Mouse (Mus musculus): Measurements from ENCODE around the gene Oas1d. TPM values are rescaled to one million over a fixed set of nuclear protein-coding genes. Genes with fewer than 3 reads are reported as not detected.
"Not testable (repeated sequence)": the region's sequence is repeated elsewhere in the genome, so short reads cannot be mapped to it uniquely, and the experiment has no call there.

The Oas1d gene
- not detected in 2 replicates for total RNA-seq (2017)

DNA sequence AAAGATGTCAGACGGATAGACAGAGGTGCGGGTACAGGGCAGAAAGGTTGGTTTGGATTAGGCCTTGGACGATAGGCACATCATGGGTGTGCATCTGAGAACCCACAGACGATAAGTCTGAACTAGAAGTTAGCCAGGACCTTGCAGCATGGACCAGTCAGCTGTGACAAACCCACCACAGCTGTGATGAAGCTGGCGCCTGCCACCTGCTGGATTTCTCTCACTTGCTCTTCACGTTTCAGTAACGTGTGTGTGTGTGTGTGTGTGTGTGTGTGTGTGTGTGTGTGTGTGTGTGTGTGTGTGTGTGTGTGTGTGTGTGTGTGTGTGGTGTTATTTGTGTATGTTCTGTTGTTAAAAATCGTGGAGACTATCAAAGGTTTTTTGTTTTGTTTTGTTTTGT lies at the start of gene Oas1d:
Oas1d (plus strand) TSS at position 333 of the 400 bp plus-strand sequence.
- ATAC-seq (replicated peaks in 1 of 2; ENCODE audit: insufficient read depth in 1 of 2, low FRiP score in 2 of 2, low TSS enrichment in 1 of 2, low read depth in 1 of 2, poor library complexity in 2 of 2, severe bottlenecking in 2 of 2): not testable (repeated sequence)

DNA sequence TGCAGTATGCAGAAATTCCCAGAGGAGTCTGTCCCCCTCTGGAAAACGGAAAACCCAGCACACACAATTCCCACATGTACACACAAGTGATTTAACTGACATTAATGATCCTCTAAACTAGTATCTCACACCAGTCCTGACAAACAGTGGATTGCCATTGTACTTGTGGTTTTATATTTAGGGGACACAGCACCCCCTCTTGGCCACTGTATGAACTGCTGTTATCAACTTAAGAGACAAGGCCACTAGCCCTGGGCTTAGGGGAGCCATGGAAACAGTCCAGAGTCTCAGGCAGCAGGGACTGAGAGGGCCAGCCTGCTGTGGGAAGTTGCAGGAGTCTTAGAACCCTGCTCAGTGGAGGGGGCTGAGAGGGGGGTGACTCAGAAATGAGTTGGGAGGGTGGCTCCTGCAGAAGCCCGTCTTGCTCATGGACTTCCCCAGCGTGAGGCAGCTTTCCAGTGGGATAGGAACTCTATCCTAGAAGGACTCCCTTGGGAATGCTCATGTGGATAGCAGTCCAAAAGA lies 48.9 kb upstream of the Oas1d start:
- peak; percentile 42 to 56; a peak in 3 of 4 replicates for ATAC-seq (replicated peaks in 1 of 2; ENCODE audit: insufficient read depth in 1 of 2, low FRiP score in 2 of 2, low TSS enrichment in 1 of 2, low read depth in 1 of 2, poor library complexity in 2 of 2, severe bottlenecking in 2 of 2)

DNA sequence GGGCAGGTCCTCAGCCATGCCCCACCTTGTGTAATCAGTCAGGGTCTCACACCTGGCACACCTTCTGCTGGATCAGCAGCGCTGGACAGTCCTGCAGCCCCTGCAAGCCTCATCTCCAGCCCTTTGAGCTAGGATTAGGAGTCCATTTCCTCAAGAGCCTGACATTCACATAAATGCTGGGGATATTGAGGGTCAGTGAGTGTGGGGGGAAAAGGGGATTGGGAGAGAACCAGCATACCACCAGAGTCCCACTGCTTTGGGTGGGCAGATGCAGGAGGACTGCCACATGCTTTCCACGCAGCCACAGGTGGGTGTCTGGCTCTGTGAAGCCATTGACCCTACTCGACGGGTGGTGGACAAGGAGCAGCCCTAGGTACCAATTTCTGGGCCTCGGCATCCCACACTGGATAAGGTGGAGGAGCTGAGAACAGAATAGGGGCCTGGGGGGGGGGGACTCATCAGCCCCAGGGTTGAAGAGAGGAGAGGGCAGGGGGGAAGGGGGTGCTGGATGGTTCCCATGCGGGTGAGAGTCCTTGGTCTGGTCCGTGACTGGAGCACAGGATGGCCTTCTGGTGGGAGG lies 44.8 kb upstream of the Oas1d start:
- ATAC-seq (replicated peaks in 1 of 2; ENCODE audit: insufficient read depth in 1 of 2, low FRiP score in 2 of 2, low TSS enrichment in 1 of 2, low read depth in 1 of 2, poor library complexity in 2 of 2, severe bottlenecking in 2 of 2): no peak

DNA sequence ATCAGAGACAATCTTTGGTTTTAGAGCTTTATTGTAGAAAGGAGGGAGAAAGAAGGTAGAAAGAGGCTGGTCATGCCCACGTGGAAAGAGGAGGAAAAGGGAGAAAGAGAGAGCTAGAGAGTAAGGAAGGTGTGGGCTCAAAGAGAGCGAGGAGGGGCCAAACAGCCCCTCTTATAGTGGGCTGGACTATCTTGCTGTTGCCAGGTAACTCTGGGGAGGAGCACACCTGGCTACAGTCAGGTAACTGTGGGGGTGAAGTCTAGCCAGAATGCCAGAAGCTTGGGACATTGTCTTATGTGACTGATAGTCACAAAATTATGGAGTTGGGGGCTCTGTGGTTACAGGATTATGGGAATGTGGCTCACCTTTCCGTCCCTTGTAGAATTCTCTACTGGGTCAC lies 44.3 kb upstream of the Oas1d start:
- no peak for ATAC-seq (replicated peaks in 1 of 2; ENCODE audit: insufficient read depth in 1 of 2, low FRiP score in 2 of 2, low TSS enrichment in 1 of 2, low read depth in 1 of 2, poor library complexity in 2 of 2, severe bottlenecking in 2 of 2)

DNA sequence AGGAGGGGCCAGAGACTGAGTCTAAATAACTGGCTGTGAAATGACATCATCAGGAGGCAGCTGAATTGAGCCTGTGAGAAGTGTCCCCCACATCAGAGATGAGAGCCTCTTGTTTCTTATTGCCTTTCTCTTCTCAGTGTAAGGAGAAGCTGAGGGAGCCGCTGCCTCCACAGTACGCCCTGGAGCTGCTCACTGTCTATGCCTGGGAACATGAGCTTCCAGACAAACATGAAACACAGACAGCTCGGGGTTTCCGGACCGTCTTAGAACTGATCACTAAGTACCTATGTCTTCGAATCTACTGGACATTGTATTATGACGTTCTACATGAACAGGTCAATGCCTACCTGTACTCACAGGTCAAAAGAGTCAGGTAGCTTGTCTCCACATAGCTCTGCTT lies 43.6 kb upstream of the Oas1d start:
- no peak for ATAC-seq (replicated peaks in 1 of 2; ENCODE audit: insufficient read depth in 1 of 2, low FRiP score in 2 of 2, low TSS enrichment in 1 of 2, low read depth in 1 of 2, poor library complexity in 2 of 2, severe bottlenecking in 2 of 2)

DNA sequence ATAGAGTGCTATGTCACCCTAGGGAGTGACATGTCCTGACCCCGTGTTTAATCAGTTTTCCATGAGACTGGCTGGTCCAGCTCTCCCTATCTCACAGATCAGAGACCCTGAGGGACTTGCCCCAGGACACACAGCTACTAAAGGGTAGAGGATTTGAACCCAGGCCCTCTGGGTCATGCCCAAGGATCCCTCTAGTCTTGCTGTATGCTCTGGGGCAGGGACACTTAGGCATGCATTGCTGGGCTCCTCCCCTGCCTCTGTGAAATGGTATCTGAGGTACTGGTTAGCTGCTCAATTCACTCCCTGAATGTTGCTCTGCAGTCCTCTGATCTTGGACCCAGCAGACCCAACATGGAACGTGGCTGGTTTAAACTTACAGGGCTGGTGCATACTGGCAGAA lies 42.9 kb upstream of the Oas1d start:
- no peak for ATAC-seq (replicated peaks in 1 of 2; ENCODE audit: insufficient read depth in 1 of 2, low FRiP score in 2 of 2, low TSS enrichment in 1 of 2, low read depth in 1 of 2, poor library complexity in 2 of 2, severe bottlenecking in 2 of 2)

DNA sequence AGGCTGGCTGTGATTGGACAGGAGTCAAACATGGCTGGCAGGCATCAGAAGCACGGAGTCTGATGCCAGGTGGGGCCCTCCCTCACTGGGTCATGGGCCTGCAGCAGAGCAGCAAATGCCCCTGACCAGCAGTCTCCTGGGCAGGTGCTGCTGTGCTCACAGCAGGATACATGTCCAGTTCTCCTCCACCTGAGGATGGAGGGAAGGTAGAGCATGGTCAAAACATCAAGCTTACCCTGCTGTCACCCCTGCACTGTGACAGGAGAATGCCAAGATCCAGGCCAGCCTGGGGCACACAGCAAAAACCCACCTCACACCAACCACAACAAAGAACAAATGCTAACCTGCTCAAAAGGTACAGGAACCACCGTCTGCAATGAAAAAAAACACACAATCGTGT lies 37.5 kb upstream of the Oas1d start:
- not testable (repeated sequence) for ATAC-seq (replicated peaks in 1 of 2; ENCODE audit: insufficient read depth in 1 of 2, low FRiP score in 2 of 2, low TSS enrichment in 1 of 2, low read depth in 1 of 2, poor library complexity in 2 of 2, severe bottlenecking in 2 of 2)

DNA sequence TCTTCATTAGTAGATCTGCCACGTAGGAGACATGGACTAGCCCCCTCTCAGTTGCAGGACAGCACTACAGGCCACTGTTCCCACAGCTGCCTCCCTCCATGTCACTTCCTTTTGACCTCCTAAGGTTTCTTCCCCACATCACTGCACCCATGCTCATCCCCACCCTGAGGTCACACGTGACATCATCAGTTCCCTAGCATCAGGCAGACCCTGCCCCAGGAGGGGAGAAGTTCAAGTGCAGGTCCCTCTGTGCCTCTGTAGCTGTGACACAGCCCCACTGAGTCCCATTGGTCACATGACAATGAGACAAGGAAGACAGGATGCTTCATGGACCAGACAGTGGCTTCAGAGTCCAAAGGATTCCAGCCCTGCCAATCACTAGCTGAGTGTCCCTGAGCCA lies 36.9 kb upstream of the Oas1d start:
- ATAC-seq (replicated peaks in 1 of 2; ENCODE audit: insufficient read depth in 1 of 2, low FRiP score in 2 of 2, low TSS enrichment in 1 of 2, low read depth in 1 of 2, poor library complexity in 2 of 2, severe bottlenecking in 2 of 2): not testable (repeated sequence)

DNA sequence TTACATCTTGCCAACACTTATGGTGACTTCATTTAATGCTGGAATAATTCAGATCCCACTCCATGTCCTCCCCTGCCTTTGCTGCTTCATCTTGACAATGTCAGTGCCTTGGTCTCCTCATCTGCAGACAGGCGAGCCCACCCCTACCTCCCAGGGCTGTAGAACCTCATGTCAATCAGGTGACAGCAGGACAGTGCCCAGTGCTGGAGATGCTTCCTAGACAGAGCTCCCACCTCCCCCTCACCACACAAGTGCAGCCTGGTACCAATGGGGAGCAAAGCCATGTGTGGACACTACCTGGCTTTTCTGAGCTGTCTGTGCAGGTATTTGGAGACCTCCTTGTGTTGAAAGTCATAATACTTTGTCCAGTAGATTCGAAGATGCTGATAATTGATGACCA lies 35.5 kb upstream of the Oas1d start:
- ATAC-seq (replicated peaks in 1 of 2; ENCODE audit: insufficient read depth in 1 of 2, low FRiP score in 2 of 2, low TSS enrichment in 1 of 2, low read depth in 1 of 2, poor library complexity in 2 of 2, severe bottlenecking in 2 of 2): not testable (repeated sequence)

DNA sequence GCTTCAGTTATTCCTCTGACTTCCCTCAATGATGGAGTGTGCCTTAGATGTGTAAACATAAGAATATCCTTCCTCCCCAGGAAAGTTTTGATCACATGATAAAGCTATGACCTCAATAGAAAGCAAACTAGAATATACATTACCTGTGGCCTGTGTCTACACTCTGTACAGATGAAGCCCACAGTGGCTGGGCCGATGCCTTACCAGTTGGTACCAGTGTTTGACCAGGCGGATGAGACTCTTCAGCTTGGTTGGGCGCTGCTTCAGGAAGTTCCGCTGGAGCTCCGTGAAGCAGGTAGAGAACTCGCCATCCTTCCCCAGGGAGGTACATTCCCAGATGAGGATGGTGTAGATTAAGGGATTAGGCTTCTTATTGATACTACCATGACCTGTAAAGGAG lies 32.7 kb upstream of the Oas1d start:
- ATAC-seq (replicated peaks in 1 of 2; ENCODE audit: insufficient read depth in 1 of 2, low FRiP score in 2 of 2, low TSS enrichment in 1 of 2, low read depth in 1 of 2, poor library complexity in 2 of 2, severe bottlenecking in 2 of 2): not testable (repeated sequence)

DNA sequence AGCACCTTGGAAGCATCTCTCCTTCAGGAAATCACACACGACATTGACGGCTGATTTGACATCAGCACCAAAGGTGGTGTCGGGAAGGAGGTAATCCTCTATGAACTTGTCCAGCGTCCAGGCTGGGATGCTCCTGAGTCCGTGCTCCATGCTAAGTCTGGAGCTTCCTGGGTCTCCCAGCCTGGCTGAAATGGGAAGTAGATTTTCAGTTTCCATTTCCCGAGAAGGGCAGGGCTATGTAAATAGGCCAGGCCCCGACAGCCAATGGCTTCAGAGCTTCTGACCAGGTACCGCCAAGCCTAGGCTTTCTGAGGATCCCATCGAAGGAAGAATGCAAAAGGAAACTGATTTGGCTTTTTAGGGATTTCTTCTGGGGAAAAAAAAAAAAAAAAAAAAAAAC lies 26.9 kb upstream of the Oas1d start, which contains the start of gene Oas1g:
Oas1g (minus strand) TSS at position 201 of the 400 bp plus-strand sequence.
- ATAC-seq (replicated peaks in 1 of 2; ENCODE audit: insufficient read depth in 1 of 2, low FRiP score in 2 of 2, low TSS enrichment in 1 of 2, low read depth in 1 of 2, poor library complexity in 2 of 2, severe bottlenecking in 2 of 2): peak; percentile 29 to 42; a peak in 2 of 4 replicates

DNA sequence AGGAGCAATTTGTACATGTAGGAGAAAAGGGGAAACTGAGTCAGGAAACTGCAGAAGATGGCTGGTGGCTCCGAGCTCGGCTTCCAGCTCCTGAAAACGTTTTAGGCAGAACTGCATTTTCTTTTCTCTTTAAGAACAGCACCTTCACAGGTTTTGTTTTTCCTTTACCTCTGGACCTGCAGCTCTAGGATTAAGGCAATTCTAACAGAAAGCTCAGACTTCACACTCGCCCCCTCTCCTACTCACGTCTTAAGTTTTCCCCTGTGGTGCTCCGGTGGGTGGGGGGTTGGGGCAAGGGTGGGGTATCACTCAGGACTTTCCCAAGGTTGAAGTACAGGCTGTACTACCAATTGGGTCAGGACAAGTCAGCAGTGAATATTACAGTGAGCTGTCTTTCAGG lies 26.5 kb upstream of the Oas1d start:
- no peak for ATAC-seq (replicated peaks in 1 of 2; ENCODE audit: insufficient read depth in 1 of 2, low FRiP score in 2 of 2, low TSS enrichment in 1 of 2, low read depth in 1 of 2, poor library complexity in 2 of 2, severe bottlenecking in 2 of 2)

DNA sequence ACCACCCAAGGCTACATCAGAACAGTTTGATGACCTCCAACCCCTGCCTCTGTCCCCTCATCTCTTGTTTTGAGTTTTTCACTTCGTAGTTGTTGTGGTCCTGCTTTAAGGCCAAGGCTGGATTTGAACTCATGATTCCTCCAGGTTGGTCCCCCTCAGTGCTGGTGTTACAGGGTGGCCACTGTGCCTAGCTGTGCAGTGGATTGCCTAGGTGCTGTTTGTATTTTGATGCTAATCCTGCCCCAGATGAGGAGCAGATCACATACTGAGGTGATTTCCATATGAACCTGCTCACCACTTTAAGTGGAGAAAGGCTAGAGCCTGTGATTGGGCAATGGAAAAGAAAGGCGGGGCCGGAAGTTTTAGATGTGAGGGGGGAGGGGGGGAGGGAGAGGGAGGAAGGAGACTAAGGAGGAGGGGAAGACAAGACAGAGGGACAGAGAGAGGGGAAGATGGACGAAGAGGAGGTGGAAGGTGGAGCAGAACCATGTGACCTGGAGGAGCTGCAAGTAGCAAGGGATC lies 26.0 kb upstream of the Oas1d start:
- not testable (repeated sequence) for ATAC-seq (replicated peaks in 1 of 2; ENCODE audit: insufficient read depth in 1 of 2, low FRiP score in 2 of 2, low TSS enrichment in 1 of 2, low read depth in 1 of 2, poor library complexity in 2 of 2, severe bottlenecking in 2 of 2)

DNA sequence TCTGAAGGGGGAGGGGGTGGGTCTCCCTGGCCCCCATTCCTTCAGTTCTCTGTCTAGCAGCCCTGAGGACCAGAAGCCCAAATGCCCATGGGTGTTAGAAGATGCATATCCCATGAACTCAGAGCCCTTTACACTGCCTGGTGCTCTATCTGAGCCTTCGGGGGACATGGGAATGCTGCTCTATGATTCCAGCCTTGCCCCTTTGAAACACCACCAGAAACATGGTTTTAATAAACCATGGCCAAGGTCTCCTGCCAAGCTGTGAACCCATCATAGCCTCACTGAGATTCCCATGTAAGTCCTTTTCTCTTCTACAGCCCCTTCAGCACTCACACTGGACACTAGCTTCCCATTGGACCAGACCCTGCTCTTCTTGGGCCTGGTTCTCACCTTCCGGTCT lies 24.3 kb upstream of the Oas1d start:
- ATAC-seq (replicated peaks in 1 of 2; ENCODE audit: insufficient read depth in 1 of 2, low FRiP score in 2 of 2, low TSS enrichment in 1 of 2, low read depth in 1 of 2, poor library complexity in 2 of 2, severe bottlenecking in 2 of 2): no peak

DNA sequence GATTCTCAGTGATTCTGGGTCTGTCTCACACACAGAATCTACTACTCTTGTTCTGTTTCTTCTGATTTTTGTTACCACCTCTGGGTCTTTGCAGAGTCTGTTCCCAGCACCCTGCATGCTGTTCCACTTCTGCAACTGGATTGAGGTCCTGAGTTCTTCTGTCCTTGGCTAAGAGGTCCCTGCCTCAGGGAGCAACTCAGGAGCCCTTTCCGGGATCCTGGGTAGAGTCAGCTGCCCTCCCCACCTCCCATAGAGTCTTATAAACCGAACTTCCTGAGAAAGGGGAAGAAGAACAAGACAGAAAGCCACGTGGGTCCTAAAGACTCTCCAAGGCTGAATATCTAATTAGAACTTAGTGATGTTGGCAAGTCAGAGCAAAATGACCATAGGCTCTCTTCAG lies 23.3 kb upstream of the Oas1d start:
- ATAC-seq (replicated peaks in 1 of 2; ENCODE audit: insufficient read depth in 1 of 2, low FRiP score in 2 of 2, low TSS enrichment in 1 of 2, low read depth in 1 of 2, poor library complexity in 2 of 2, severe bottlenecking in 2 of 2): no peak

DNA sequence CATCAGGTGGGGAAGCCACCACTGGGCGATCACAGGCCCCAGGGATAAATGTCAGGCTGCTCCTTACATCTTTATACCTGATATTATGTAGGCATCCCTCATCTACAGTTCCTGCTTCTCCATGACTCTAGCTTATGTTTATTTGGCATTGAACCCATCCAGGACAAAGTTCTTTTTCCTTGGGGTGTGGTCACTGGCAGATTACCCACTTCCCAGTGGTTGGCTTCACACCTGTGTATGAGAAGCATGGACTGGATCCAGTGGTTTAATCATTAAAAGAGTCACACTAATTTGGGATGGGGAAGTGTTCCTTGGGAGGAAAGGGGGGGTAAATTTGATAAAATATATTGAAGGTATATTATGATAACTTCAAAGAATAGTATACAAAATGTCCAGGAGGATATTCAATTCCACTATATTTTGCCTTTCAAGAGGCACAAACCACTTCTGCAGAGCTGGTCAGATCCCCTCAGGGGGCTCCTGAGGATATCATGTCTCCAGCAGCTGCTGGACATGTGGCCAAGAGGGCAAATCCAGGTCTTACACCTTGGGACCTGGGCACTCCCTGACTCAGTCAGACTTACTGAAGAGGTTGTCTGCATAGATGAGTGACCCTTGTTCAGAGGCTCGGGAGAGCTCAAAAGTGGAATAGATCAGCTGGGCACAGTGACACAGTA lies 22.6 kb upstream of the Oas1d start:
- ATAC-seq (replicated peaks in 1 of 2; ENCODE audit: insufficient read depth in 1 of 2, low FRiP score in 2 of 2, low TSS enrichment in 1 of 2, low read depth in 1 of 2, poor library complexity in 2 of 2, severe bottlenecking in 2 of 2): not testable (repeated sequence)

DNA sequence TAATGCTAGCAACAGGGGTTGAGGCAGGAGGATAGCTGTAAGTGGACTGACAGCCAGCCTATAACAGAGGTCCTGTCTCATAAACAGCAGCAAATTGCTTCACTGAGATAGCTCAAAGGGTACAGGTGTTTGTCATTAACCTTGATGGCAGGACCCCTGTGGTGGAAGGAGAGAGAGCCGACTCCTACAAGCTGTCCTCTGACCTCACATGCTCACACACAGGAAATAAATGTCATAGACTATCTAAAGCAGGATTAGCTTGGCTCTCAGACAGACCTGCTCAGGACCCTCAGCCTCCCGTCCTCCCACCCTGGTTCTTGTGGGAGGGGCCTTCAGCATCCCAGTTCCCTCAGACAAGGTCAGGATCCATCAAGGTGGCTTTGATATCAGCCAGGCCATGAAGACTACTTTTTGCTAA lies 22.1 kb upstream of the Oas1d start:
- ATAC-seq (replicated peaks in 1 of 2; ENCODE audit: insufficient read depth in 1 of 2, low FRiP score in 2 of 2, low TSS enrichment in 1 of 2, low read depth in 1 of 2, poor library complexity in 2 of 2, severe bottlenecking in 2 of 2): no peak

DNA sequence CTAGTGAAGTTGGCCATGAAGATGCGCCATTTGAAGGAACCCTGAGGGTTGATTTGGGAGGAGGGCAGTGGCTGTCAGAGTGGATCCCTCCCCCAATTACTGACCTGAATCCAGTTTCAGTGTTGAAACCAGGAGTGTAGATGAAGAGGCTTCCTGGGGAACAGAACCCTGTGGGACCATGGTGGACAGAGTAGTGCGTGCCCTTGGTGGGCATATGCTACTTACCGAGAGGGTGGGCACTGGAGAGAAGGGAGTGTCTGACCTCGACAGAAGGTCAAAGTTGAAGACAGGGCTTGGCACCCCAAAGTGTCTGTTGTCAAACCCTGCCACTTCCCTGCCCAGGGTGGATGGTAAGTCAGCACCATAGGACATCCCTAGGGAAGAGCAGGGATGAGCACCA lies 20.5 kb upstream of the Oas1d start:
- ATAC-seq (replicated peaks in 1 of 2; ENCODE audit: insufficient read depth in 1 of 2, low FRiP score in 2 of 2, low TSS enrichment in 1 of 2, low read depth in 1 of 2, poor library complexity in 2 of 2, severe bottlenecking in 2 of 2): not testable (repeated sequence)

Measured in hematopoietic stem cell, adult 5-6 weeks (primary cell).